Mouse (Mus musculus) heart, postnatal 0 days (tissue): ENCODE measurements around the gene Cd151.

ENCODE experiments used
- CTCF ChIP-seq: IDR thresholded peaks from 2 replicates; pipeline ENCODE4 v1.5.1; 2016; ENCODE audit warnings: antibody characterized with exemption, control low read depth, low read depth
- EP300 ChIP-seq: IDR thresholded peaks from 2 replicates; pipeline ENCODE4 v1.6.1; 2016; ENCODE audit warnings: antibody characterized with exemption, low read depth

DNA sequence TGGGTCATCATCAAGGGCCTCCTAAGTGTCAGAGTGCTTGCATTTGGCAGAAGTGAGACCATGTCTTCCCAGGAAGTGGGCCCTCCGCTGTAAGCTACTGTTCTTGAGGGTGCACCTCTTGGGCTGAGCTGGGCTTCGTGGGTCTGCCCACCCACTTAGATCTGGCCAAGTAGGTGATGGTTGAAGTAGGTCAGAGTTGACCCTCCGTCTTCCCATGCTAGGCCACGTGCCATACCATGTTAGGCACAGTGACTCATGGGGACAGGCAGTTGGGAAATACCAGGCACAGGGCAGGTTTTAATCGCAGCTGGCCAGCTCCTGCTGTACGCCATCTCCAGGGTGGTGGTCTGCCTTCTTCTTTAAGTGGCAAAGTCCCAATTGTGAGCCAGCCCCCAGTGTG lies 10.5 kb upstream of the Cd151 start:
- no peak for TF ChIP-seq EP300
- TF ChIP-seq CTCF = no peak
